Mouse (Mus musculus) thymus, postnatal 14 days (tissue): ENCODE data around the gene Txnrd2.

ENCODE experiments used
- DNase-seq: peaks from one replicate; pipeline ENCODE4 v3.0.0; 2021

Gene Txnrd2

GRCm38 (mm10) chr16:18394777-18395619 is 31.2 kb upstream of the Txnrd2 start:
- DNase-seq, result no peak

- DNase-seq, result no peak
Measured at GRCm38 (mm10) chr16:18395620-18396036, 30.6 kb upstream of the Txnrd2 start.

GRCm38 (mm10) chr16:18396201-18396600 is 30.0 kb upstream of the Txnrd2 start:
- DNase-seq, result no peak

GRCm38 (mm10) chr16:18396791-18397621 is 29.2 kb upstream of the Txnrd2 start:
- no peak for DNase-seq

- no peak for DNase-seq
Measured at GRCm38 (mm10) chr16:18400028-18400427, 26.2 kb upstream of the Txnrd2 start.

GRCm38 (mm10) chr16:18400472-18401216 is 25.5 kb upstream of the Txnrd2 start:
- DNase-seq, result no peak

- no peak for DNase-seq
Measured at GRCm38 (mm10) chr16:18403285-18403684, 22.9 kb upstream of the Txnrd2 start.

GRCm38 (mm10) chr16:18405091-18405854 is 20.9 kb upstream of the Txnrd2 start:
- no peak for DNase-seq

- no peak for DNase-seq
Measured at GRCm38 (mm10) chr16:18405876-18406275, 20.3 kb upstream of the Txnrd2 start.

- peak; percentile 80 for DNase-seq
Measured at GRCm38 (mm10) chr16:18406293-18406692, 19.9 kb upstream of the Txnrd2 start.

- no peak for DNase-seq
Measured at GRCm38 (mm10) chr16:18407912-18408311, 18.3 kb upstream of the Txnrd2 start.

- DNase-seq, result no peak
Measured at GRCm38 (mm10) chr16:18409776-18410175, 16.4 kb upstream of the Txnrd2 start.

GRCm38 (mm10) chr16:18410418-18410817 is 15.8 kb upstream of the Txnrd2 start:
- no peak for DNase-seq

- DNase-seq, result no peak
Measured at GRCm38 (mm10) chr16:18411026-18411649, 15.0 kb upstream of the Txnrd2 start.

GRCm38 (mm10) chr16:18411802-18412476 is 14.2 kb upstream of the Txnrd2 start:
- DNase-seq, result peak; percentile 57

GRCm38 (mm10) chr16:18413032-18413816 is 13.0 kb upstream of the Txnrd2 start:
- DNase-seq, result no peak

- DNase-seq, result peak; percentile 34
Measured at GRCm38 (mm10) chr16:18416094-18416761, 10.0 kb upstream of the Txnrd2 start.

- DNase-seq, result no peak
Measured at GRCm38 (mm10) chr16:18416837-18417236, 9.3 kb upstream of the Txnrd2 start.

- no peak for DNase-seq
Measured at GRCm38 (mm10) chr16:18417491-18417890, 8.7 kb upstream of the Txnrd2 start.
